ENCODE assay signal across 8 mouse cellular contexts in the genomic region with DNA sequence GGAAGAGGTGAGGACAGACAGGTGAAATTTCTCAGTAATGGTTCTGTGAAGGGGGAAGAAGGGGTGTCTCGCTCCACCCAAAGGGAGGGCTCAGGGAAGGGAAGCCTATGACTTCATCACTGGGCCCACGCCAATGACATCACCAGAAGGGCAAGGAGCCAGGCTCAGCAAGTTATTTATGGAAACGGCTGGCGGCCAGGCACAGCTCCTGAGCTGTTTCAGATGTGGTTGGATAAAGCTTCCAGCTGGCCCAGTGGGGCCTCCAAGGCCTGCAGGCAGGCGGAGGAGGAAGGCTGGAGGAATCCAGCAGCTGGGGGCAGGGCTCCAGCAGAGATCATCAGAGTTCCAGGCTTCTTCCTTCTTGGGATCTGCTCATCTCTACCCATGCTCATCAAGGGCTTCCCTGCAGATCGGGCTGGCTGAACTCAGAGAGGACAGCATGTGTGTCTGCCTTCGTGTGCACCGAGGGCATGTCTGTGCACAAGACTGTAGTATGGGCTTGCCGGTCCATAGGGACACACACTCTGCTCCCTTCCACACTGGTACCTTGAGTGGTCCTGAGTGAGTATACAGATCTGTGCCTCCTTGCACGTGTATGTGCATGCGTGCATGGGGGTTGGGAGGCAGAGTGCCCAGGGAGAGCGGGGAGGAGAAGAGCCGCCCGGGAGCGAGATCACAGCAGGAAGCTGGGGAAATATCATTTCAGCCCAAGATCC.
DNase-seq lines count a peak whose midpoint lies in the region; ATAC-seq and TF ChIP-seq lines count a peak whose summit lies in the region.

No protein-coding gene starts in this region.

- peak; percentile 95 for ATAC-seq in frontal cortex, adult (ENCODE audit: low TSS enrichment)
- ATAC-seq in granulocyte monocyte progenitor cell, adult 5-6 weeks (replicated peaks; ENCODE audit: poor library complexity, severe bottlenecking) = no peak

- peak; percentile 82 for DNase-seq in NIH3T3 (ENCODE audit: low read depth)
- peak; percentile 77 to 84 for DNase-seq in cerebellum, adult 18-20 months
- peak; percentile 94 to 97 for DNase-seq in heart, postnatal 14 days
- peak; percentile 73 to 76 for DNase-seq in kidney, postnatal 36 days
- DNase-seq in liver, adult 2 months (ENCODE audit: extremely low read depth, low read depth, low spot score) = peak; percentile 7
- peak; percentile 75 for DNase-seq in retina, postnatal 1 day

- H3K4me1 ChIP-seq in liver, adult 2 months (ENCODE audit: control insufficient read depth, insufficient read depth, low read length) = no peaks in the 10 kb centered on the region

- WGBS in liver, adult 2 months = 57% methylated on average over 15 of the region's 15 CpGs

- intact Hi-C loops in heart, postnatal 14 days (cut with DNase I) = no loop called here

- H3K4me3 ChIP-seq in liver, adult 2 months (ENCODE audit: insufficient read depth, low read depth, low read length) = no peak overlapping the region

- H3K36me3 ChIP-seq in liver, adult 2 months (ENCODE audit: control insufficient read depth, insufficient read depth, low read length) = no peaks in the 10 kb centered on the region

- TF ChIP-seq CTCF in liver, adult 2 months (IDR thresholded peaks at IDR 0.05; ENCODE audit: low read depth, low read length) = no peak

- no peak overlapping the region for H3K9ac ChIP-seq in liver, adult 2 months (ENCODE audit: low read depth, low read length)

- H3K79me2 ChIP-seq in liver, adult 2 months (ENCODE audit: control insufficient read depth, insufficient read depth, low read length) = no peaks in the 10 kb centered on the region

- no peak for TF ChIP-seq POLR2A in liver, adult 2 months (IDR thresholded peaks at IDR 0.05; ENCODE audit: extremely low read depth, insufficient read depth, low read length)

- H3K27ac ChIP-seq in liver, adult 2 months (replicated peaks; ENCODE audit: insufficient read depth, low read depth, low read length) = no peak overlapping the region

- no peaks in the 10 kb centered on the region for H3K27me3 ChIP-seq in liver, adult 2 months (ENCODE audit: control insufficient read depth, insufficient read depth, low read length)

Comparison
In these comparisons a context has a peak if more than half of its experiments do, and no peak if none do; other contexts are left out.
1. DNase-seq: peak in every context shown above with its lines; median percentile 96 in heart, postnatal 14 days; 82 in NIH3T3; 80 in cerebellum, adult 18-20 months; 75 in retina, postnatal 1 day; 74 in kidney, postnatal 36 days; 7 in liver, adult 2 months.